Mouse (Mus musculus): Measurements from ENCODE around the gene Unc45b. TPM values are rescaled to one million over a fixed set of nuclear protein-coding genes. Genes with fewer than 3 reads are reported as not detected.

Unc45b gene
- total RNA-seq (2017), result not detected in 3 replicates

DNA sequence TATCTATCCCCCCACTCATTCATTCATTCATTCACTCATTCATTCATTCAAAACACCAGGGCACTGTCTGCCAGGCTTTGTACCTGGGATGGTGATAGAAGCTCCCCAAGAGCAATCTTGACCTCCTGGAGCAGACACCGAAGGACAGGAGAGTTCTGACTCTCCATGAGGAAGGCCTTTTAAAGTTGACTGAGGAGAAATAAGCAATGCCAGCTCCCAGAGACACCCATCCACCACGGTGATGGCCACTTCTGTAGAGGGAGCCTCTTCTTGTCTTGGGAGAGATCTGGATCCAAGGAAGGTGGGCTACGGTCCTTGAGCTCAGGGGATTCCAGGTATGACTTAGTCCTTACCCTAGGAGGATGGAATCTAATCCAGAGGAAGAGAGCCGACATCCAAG lies at the start of gene Unc45b:
Unc45b (plus strand) TSS at position 301 of the 400 bp plus-strand sequence.
- no peak for ATAC-seq (replicated peaks; ENCODE audit: insufficient number of reproducible peaks, low FRiP score, low TSS enrichment, poor library complexity, severe bottlenecking)

DNA sequence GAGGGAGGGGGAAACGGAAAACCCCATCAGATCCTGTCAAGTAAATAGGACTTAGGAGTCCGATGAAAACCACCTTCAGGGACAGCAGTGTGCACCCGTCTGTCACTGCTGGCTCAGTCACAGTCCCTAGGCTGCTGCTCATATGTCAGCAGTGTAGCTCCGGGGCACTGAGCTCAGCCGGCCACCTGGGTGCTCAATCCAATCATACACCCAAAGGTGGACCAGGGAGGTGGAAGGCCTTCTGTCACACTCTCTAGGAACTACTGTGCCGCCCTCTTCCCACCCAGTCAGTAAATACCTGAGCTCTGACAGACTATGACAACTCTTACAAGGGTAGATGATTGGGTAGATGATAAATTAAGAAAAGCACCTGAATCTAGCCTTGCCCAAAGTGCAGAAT lies 49.6 kb upstream of the Unc45b start:
- no peak for ATAC-seq (replicated peaks; ENCODE audit: insufficient number of reproducible peaks, low FRiP score, low TSS enrichment, poor library complexity, severe bottlenecking)

DNA sequence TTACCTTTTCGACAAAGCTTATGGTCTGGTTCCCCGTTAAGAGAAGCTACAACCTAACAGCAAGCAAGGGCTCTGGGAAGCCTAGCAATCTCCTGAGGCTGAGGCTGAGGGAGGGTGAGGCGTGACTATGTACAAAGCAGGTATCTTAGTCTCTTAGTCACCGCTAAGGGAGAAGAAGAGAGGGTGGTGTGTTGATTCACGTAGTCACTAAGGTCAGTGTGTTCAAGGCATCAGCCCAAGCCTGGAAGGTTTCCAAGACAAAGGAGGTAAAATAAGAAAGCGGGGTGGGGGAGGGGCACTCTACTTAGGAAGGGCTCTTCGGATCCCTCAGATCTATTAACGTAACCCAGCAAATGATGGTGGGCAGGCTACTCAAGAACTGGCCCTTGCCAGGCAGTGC lies 48.8 kb upstream of the Unc45b start:
- no peak for ATAC-seq (replicated peaks; ENCODE audit: insufficient number of reproducible peaks, low FRiP score, low TSS enrichment, poor library complexity, severe bottlenecking)

DNA sequence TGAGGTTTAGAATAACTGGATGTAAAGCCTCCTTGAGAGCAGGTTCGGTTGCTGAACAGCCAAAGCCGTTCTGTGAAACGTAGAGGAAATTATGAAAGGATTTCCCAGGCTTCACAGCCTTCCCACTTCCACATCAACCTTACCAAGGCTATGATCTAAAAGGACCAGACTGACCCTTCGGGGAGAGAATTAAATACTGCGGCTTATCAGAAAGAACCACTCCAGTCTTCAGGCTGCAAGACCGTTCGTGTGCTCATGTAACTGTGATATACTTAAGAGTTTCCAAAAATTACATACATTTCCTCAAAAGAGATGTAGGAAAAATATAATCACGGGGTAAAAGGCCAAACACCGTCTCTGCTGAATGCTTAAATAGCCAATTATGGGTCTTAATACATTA lies 47.7 kb upstream of the Unc45b start:
- ATAC-seq (replicated peaks; ENCODE audit: insufficient number of reproducible peaks, low FRiP score, low TSS enrichment, poor library complexity, severe bottlenecking), result no peak

DNA sequence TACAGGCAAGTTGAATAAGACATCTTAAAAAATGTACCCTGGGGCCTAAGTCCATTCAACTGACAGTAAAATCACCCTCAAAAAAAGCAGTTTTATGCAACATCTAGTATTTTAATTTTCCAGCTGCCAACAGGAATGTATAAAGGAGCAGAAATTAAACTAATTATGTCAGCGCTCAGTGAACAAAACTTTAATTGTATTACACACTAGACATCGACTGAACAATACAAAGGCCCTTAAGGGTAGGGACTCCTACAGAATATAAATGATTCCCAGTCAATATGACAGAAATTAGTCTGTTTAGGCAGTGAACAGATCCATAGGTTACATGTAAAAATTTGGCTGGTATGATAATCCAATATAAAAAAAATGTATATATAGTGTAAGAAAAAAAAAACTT lies 47.3 kb upstream of the Unc45b start:
- no peak for ATAC-seq (replicated peaks; ENCODE audit: insufficient number of reproducible peaks, low FRiP score, low TSS enrichment, poor library complexity, severe bottlenecking)

DNA sequence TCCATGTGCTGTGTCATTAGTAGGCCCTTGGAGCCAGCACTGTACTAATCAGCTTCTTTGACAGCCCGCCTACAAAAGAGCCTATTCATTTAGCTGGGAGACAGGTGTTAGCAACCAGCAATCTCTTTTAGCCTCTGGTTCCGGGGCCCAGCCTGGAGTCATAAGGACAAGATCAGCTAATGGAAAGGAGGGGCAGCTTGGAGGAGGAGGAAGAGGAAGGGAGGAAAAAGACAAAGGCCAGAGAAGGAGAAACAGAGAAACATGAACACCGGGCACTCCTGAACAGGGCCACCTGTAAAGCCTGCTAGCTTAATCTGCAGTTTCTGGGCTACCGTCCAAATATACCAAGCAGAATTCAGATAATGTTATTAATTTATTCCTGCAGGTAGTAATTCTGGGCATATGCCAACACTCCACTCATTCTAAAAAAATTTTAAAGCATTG lies 46.8 kb upstream of the Unc45b start:
- ATAC-seq (replicated peaks; ENCODE audit: insufficient number of reproducible peaks, low FRiP score, low TSS enrichment, poor library complexity, severe bottlenecking), result no peak

DNA sequence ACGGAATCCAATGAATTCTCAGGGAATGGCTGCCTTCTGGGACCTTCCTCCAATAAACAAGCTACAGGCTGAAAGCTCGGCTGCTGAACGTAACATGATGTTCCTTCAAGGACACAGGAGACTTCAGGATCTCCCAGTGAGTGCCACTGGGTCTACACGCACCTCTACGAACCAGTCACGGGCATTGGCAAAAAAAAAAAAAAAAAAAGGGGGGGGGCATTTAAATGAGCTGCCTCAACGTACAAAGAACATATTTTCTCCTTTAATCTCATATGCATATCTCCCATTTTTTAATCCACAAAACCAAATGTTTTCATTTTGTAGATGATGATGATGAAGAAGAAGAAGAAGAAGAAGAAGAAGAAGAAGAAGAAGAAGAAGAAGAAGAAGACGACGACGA lies 44.4 kb upstream of the Unc45b start:
- ATAC-seq (replicated peaks; ENCODE audit: insufficient number of reproducible peaks, low FRiP score, low TSS enrichment, poor library complexity, severe bottlenecking), result no peak

DNA sequence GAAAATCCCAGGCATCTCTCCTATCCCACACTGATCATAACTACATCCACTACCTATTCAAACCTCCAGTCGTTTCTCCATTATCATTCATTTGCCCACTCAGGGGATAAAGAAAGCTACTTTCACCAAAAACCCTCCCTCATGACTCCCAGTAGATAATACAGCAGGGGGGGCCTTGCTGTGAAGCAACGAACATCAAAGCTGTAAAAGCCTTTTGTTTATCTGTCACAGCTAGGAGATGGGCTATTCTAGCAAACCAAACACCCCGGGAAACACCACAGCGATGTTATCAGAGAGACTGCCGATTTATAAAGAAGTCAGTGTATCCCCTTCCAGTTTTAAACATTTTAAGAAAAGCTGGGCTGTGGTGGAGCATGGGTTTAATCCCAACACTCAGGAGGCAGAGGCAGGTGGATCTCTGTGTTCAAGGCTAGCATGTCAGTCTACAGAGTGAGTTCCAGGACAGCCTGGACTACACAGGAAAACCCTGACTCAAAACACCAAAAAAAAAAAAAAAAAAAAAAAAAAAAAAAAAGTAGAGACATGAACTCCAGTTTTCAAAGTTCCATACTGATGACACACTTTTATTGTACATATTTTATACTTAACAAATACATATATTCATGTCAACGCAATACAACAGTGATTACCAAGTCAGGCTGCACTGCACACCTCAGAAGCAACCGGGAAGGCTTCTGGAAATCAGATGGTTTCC lies 43.3 kb upstream of the Unc45b start:
- ATAC-seq (replicated peaks; ENCODE audit: insufficient number of reproducible peaks, low FRiP score, low TSS enrichment, poor library complexity, severe bottlenecking), result no peak

DNA sequence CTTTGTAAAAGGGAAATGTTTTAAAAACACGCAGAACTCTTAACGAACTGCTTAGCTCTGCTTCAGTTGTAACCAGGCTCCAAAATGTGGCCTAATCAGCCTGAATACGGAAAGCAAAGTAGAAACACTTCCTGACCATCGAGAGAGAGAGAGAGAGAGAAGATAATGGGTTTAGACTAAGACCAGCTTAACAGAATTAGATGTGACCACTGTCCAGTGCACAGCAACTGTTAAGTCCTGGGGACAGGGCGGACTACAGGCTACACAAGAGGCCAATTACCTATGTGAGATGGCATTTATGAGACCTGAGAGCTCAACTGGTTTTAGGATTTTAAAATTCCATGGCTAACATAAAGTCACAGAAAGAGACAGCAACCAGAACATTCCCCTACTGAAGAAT lies 42.4 kb upstream of the Unc45b start:
- no peak for ATAC-seq (replicated peaks; ENCODE audit: insufficient number of reproducible peaks, low FRiP score, low TSS enrichment, poor library complexity, severe bottlenecking)

DNA sequence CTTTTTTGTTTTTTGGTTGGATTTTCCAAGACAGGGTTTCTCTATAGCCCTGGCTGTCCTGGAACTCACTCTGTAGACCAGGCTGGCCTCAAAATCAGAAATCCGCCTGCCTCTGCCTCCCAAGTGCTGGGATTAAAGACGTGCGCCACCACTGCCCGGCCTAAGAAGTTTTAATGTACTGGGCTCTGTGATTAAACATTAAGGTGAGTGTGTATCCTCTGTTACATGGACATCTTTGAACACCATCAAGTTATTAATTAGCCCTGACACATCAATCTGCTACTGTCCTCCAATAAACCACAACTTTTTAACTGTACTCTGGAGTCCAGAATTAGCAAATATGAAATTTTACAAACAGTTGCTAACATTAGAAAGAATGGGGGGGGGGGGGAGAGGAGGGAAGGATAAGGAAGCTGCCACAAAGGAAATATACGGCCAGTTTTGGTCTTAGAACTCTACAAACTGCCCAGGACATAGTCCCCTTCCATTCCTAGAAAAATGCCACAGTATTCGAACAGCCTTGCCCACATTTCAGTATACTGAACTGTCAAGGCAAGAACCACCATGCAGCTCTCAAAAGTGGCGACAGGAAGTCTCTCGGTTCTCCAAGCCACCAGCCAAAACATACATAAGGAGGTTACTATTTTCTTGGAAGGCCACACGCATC lies 40.7 kb upstream of the Unc45b start:
- ATAC-seq (replicated peaks; ENCODE audit: insufficient number of reproducible peaks, low FRiP score, low TSS enrichment, poor library complexity, severe bottlenecking), result no peak

DNA sequence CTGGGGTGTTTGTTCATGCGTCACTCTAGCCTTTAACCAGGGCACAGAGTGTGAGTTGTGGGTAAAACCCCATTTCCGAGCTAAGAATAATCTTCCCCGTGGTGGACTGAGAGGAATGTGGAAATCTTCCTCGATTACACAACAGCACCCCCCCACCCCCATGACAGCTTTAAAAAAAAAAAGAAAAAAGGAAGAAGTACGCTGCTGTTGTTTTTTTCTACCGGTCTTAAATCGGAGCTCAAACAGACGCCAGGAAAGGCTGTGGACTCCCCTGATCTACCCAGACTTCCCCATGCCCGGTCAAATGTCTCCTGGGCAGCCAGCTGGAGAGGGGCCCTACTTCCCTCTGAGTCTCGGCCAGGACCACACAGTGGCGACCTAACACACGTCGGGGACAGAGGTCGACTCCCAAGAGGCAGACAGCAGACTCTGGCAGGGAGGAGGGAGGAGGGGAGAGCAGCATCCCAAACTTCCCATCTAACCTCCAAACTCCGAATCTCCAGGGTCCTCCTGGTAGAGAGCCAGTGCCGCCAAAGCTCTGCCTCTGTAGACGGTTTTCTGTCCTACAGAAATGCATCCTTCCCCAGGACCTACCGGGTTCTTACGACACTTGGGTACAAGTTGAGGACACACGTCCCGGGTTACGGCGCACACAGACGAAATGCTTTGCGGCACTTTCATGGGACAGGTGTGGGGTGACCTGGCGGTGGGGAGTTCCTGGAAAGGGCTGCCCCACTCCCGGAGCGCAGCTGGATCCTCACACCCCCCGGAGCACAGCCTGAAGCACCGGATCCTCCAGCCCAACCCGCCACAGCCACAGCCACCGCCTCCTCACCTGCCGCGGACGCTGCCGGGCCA lies 39.9 kb upstream of the Unc45b start:
- ATAC-seq (replicated peaks; ENCODE audit: insufficient number of reproducible peaks, low FRiP score, low TSS enrichment, poor library complexity, severe bottlenecking), result peak; percentile 77

DNA sequence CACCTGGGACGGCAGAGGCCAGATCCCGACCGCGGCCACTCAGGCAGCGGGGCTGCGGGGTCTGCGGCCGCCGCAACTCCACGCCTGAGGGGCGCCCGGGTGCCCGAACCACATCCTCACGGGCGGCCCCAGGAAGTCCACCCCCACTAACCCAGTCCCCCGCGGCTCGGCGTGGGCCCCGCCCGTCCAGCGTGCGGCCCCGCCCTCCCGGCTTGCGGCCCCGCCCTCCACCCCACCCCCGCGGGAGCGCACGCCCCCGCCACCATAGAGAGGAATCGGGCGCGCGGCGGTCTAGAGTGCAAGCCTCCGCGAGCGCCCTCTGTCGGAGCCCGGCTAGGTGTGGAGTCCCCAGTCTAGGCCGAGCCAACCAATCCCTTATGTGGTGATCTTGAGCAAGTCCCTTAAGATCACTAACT lies 39.3 kb upstream of the Unc45b start, which contains the start of gene Rffl:
Rffl (minus strand) TSS at position 180 of the 416 bp plus-strand sequence.
- ATAC-seq (replicated peaks; ENCODE audit: insufficient number of reproducible peaks, low FRiP score, low TSS enrichment, poor library complexity, severe bottlenecking), result peak; percentile 83

DNA sequence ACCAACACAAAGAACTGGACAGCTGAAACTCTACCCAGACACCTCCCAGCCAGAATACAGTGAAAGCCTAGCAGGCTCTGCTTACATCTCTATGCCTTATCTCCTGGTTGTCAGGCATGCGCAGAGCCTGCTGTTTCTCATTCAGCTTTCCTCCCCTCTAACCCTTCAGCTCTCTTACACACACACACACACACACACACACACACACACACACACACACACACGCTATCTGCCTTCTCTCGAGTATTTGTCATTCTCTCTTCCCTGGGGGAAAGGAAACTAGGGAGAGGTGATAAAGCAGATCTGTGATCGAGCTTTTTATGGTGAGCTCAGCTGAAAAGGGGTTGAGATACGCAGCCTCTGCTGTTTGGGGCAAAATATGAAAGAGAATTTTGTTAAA lies 35.4 kb upstream of the Unc45b start:
- no peak for ATAC-seq (replicated peaks; ENCODE audit: insufficient number of reproducible peaks, low FRiP score, low TSS enrichment, poor library complexity, severe bottlenecking)

DNA sequence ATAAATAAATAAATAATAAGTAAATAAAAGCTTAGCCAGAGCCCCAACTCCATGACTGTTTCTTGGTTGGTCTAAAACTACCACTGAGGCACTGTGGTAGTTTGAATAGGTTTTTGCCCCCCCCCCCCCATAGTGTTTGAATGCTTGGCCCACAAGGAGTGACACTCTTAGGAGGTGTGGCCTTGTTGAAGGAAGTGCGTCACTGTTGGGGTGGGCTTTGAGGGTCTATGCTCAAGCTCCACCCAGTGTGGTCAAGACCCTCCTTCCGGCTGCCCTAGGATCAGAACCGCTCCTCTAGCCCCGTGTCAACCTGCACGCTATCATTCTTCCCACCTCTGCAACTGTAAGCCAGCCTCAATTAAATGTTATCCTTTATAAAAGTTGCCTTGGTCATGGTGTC lies 34.7 kb upstream of the Unc45b start:
- ATAC-seq (replicated peaks; ENCODE audit: insufficient number of reproducible peaks, low FRiP score, low TSS enrichment, poor library complexity, severe bottlenecking), result no peak

DNA sequence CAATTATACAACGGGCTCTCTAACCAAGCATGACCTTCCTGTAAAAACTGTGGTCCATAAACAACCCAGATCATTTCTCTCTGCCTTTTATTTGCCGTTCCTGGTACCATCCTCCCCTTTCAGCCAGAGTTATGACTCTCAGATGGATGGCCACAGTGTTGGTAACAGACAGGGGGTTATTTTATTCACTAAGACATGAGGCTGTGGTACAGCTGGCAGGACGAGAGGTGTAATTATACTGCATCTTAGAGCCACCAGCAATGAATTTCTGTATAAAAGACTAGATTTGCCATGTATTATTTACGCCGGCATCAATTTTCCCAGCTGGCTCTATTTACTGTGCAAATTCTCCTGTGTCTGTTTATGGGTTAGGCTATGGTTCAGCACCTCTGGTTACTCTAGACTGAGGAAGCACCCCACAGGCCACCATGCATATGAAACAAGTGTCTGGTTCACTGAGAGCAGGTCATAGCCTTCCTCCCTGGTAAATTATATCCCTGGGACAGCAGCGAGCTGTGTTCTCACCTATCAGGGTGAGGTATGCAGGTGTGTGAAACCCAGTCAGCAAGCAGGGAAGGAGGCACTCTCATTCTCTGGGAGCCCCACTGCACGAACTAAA lies 32.5 kb upstream of the Unc45b start:
- no peak for ATAC-seq (replicated peaks; ENCODE audit: insufficient number of reproducible peaks, low FRiP score, low TSS enrichment, poor library complexity, severe bottlenecking)

DNA sequence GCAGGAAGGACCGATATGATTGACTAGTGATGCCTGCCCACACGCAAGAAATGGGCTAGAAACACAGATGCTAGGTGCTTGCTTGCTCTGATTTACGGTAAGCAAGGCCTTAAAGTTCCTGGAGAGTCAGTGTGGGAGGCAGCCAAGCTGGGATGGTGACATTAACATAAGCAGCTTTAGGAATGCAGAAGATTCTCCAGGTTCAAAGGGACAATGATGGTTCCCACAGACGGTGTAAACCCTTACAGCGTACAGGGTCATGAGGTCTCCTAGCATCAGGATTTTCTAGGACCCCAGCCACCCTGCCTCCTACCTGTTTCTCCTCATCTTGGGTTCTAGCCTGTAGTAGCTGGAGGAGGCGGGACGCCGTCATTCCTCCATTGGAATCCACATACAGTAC lies 27.2 kb upstream of the Unc45b start:
- ATAC-seq (replicated peaks; ENCODE audit: insufficient number of reproducible peaks, low FRiP score, low TSS enrichment, poor library complexity, severe bottlenecking), result no peak

DNA sequence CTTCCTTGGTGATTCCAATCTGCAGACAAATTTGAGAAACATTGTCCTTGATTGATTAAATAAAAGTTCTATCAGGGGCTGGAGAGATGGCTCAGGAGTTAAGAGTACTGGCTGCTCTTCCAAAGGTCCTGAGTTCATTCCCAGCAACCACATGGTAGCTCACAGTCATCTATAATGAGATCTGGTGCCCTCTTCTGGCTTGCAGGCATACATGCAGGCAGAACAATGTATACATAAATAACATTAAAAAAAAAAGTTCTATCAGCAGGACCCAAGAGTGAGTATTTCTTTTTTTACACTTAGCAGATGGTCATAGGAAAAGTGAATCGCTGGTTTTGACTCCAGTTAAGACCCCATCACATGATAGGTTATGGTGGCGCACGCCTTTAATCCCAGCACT lies 23.8 kb upstream of the Unc45b start:
- ATAC-seq (replicated peaks; ENCODE audit: insufficient number of reproducible peaks, low FRiP score, low TSS enrichment, poor library complexity, severe bottlenecking), result no peak

DNA sequence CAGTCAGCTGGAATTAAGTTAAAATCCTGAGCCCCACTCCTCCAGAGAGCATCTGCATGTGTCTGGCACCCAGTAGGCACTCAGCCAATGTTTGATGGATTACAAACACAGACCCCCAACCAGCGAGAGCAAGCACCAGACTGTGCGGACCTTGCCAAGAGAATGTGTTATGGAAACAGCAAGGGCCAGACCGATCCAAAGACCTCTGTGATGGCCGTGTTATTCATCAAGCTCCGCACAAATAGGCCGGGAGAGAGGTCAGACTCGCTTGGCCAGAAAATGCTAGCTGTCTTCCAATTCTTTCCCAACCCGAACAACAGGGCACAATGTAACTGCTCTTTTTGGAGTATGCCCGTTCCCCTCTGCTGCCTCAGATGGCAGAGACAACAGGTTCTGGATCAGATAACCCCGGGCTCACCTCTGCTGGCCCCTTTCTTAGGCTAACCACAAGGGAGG lies 21.8 kb upstream of the Unc45b start:
- no peak for ATAC-seq (replicated peaks; ENCODE audit: insufficient number of reproducible peaks, low FRiP score, low TSS enrichment, poor library complexity, severe bottlenecking)

Measured in monocyte, adult 5-6 weeks (primary cell).